Mouse (Mus musculus) ovary, postnatal 36 days (tissue): ENCODE measurements around the gene Nuak1.

ENCODE experiments used
- DNase-seq: peaks from one replicate; pipeline ENCODE4 v3.0.0; 2022; ENCODE audit warnings: low spot score, mixed read lengths

Nuak1 gene

DNA sequence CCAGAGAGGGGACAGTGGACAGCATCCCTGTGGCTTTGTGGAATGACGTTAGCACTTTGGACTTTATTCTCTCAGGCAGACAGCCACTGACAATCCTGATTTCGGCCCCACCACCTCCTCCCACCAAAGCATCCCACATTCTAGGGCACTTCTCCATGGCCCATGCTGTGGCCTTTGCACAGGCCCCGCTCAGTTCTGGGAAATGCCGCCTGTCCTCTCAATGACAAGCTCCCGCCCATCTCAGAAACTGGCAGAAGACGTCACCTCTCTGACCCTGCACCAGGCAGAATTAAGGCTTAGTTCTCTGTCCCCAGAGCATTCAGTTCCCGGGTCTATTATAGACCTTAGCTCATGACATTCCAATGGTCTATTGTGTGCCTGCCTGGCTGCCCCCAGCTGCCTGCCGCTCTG is 7.0 kb upstream of the Nuak1 start:
- no peak for DNase-seq

DNA sequence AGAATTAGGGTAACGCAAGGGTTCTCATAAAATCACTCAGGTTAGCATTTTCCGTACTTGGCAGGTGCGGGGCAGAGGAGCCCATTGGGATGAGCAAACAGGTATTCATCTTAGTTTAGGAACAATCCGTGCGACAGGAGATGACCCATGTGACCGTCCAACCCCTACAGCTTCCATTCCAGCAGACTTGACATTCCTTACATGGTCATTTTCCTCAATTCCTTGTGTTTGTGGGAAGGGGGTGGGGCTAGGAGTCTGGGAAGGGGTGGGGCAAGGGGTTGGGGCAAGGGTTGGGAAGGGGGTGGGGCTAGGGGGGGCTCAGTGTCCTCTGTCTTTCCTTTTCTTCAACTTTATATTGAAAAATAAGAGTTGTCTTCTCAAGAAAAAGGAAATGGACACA is 6.3 kb upstream of the Nuak1 start:
- no peak for DNase-seq

DNA sequence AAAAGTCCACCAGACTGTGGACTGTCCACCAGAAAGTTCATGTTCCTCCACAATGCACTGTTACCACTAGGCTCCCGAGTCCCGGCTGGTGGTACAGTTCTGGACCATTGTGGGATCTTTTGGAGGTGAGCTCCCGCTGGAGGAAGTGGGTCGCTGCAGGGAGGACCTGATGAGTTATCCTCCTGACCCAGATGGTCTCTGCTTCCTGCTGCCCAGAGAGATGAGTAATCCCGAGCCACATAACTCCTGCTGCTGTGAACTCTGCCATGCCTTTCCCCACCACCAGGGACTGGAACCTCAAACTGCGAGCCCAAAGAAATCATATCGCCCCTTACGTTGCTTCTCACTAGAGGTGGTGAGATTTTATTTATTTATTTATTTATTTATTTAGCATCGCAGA is 4.0 kb upstream of the Nuak1 start:
- no peak for DNase-seq

DNA sequence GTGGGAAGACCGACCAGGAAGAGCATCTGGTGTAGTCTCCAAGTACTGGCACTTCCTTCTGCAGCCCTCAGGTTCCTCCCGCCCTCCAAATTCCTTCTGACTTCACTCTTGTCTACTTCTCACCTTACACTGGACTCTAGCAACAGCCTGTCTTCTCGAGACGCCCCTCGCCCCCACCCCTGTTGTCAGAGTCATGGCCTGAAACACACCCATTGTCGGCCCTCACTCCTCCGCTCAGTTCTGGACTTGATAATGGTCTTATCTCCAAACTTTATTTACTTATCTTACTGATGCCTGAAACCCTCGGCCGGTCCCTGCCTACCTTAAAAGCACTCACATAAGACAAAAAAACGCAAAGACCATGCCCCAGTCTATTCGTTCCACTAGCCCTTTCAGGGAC is 1.4 kb upstream of the Nuak1 start:
- DNase-seq: no peak

DNA sequence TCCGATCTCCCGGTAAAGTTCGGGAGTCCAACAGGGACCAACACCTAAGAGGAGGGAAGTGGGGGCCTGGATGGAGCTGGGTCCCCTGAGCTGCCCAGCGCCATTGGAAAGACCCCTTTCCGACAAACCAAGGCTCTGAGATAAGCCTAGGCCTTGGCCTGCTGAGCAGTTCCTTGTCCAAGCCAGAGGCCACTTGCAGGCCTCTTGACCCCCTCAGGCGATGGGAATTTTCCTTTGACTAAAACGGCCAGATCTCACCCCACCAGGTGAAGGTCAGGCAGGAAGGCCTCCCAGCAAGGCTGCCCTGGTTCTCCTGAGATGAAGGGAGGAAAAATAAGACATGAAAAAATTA is 1.0 kb upstream of the Nuak1 start:
- DNase-seq: no peak

DNA sequence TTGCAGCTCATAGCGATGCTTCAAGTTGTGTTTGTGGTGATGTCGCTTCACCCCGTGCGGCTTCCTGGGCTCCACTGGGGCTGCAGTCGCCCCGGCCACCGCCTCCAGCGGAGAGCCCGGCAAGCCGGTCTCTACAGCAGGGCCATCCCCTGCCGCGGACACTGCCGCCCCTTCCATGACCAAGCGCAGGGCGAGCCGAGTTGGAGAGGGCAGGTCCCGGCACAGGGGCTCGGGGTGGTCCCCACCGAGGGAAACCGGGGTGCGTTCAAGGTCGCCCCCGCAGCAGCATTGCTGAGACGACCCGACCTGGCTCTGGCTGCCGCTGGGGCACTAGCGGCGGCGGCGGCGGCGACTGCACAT is 236 bp downstream of the Nuak1 start:
- no peak for DNase-seq

DNA sequence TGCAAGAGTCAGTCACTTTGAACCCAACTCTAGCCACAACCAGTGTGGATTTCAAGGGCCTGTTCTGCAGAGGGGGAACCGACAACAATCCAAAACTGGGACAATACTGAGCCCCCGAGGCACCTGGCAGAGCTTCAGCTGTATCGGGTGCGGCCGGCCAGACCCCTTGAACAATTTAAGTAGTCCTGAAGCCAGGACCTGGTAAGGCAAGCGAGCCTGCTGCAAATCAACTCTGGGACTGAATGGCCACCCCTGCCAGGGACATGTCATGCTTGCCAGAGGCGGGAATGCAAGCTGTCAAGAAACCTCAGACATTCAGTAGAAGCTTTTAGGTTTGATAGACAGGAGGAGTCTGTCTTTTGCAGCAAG is 1.2 kb downstream of the Nuak1 start:
- peak; percentile 16 for DNase-seq

DNA sequence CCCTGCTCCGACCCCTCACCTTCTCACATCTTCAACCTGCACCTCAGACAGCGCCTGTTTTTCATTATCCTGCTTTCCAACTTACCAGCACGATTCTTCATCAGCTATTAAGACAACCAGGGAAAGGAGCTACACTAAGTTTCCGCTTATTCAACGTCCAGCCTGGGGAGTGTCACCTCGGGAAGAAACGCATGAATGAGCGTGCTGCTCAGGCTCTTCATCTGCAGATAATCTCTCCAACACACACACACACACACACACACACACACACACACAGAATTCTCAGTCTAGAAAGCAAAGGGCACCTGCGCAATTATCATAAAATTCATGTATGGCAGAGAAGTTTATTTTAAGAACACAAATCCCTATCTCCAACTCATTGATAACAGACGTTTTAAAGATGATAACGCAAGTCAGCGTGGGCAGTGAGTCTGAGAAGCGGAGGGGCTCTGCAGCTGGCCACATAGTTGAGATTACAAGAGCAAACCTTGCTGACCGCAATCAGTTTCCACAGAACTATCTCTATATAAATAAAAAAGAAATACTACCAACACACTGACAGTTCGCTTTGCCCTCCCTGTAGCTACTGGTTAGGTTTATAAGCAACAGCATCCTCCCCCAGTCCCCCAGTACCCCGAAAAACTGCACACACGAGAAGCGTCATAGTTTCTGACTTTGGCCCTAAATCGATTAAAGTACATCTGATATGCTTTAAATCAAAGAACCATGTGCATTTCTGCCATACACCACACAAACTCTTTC is 1.8 kb downstream of the Nuak1 start:
- DNase-seq: no peak

DNA sequence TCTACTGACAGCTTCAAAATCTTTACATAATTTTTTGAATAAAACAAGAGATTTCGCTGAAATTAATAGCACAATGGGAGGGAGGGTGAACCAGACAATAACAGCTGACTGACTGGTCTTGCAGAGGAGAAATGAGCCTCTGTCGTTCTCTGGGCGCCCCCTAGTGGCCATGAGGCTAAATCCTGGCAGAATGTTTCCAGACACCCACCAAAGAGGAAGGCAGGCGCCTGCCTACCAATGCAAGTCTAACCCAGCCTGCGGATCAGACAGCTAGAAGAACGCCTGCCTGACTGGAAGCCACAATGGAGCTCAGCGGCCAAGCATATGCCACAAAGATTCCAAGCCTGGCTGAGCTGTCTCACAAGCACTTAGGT is 2.4 kb downstream of the Nuak1 start:
- peak; percentile 94 for DNase-seq

DNA sequence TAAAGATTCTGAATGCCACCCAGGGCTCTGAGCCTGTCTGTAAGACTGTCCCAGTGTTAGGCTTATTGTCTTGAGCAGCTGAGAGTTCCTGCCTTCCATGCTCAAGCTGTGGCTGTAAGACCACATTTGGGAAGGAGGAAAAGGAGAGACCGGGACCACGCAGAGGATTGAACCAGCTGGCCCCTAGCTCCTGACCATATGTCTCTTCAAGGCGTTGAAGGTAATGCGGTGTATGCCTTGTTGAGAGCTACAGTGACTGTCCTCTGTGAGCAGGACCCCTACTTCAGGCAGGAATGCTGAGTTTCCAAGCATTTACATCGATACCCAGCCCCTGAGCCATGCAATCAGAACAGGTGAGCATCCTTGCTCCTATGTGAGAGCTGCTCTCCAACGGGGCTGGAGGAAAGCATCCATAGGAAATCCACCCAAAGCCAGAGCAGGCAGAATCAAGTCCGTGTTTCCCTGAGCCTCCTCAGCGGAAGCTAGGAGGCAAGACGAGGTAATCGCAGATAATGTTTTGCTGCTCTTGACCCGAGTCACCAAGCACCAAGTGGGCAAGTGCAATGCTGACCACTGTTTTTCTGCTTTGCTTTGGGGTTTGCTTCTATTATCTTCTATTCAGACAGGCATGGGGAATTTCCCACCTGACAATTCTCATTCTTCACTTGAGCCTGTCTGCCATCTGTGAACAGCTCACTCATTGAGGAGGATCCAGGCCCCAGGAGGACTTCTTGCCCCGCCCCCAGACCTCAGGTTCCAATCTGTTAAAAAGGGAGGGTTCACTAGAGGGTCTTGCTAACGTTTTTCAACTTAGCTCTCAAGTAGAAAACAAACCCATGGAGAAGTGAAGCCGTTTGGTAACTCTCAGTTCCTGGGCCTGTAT is 3.0 kb downstream of the Nuak1 start:
- DNase-seq: no peak

DNA sequence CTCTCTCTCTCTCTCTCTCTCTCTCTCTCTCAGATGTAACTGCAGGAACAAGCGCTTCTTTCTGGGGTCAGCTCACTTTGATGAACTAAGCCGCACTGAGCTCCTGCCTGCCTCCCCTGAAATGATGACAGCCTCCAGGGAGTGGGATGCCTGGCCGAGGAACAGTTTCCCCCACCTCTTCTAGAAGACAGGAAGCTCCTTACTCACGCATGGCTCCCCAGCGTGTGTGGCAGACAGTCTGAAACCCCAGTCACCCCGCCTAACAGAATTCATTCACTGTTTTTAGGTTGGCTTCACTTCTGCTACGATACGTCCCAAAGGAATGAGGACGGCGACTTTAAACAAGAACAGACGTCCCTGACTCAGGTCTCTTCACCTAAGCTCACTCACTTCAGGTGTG is 4.5 kb downstream of the Nuak1 start:
- no peak for DNase-seq

DNA sequence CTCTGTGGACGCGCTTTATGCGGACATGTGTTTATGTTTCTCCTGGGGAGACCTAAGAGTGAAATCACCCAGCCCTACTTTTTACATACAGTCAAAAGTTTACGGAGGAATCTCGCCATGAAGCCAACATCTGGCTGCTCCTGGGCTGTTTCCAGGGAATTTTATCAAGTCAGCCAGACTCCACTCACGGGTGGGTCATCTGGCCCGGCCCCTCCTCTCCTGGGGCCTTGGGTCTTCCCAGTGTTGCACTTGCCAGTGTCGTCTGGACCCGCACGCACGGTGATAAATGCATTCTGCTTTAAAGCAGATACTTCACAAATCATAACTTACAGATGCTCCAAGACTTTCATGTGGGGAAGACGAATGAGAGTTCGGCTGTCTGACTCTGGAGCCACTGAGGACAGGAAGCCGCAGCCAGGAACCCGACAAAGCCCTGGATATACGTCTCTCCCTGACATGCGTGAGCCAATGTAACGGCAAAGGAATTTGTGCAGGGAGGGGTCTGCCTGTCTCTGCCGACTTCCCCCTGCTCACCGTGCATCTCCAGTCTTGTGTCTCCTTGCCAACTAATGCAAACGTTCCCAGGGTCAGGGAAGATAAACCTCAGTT is 7.1 kb downstream of the Nuak1 start:
- no peak for DNase-seq

DNA sequence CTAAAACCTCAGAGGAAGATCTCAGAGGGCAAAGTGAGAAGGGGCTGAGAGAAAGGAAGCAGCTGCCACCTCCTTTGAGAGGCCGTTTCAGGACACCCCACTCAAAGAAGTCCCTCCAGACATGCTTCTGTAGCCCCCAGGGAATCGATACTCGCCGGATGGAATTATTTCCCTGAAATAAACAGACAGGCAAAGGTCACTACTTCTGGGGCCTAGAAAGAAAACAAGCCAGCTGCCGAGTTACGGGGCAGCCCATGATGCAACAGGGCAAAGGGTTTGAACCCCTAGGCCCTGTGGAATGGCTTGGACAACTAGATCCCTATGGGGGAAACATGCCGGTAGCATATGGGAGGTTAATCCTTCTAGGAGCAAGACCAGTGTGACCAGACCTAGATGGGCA is 16.0 kb downstream of the Nuak1 start:
- DNase-seq: no peak

DNA sequence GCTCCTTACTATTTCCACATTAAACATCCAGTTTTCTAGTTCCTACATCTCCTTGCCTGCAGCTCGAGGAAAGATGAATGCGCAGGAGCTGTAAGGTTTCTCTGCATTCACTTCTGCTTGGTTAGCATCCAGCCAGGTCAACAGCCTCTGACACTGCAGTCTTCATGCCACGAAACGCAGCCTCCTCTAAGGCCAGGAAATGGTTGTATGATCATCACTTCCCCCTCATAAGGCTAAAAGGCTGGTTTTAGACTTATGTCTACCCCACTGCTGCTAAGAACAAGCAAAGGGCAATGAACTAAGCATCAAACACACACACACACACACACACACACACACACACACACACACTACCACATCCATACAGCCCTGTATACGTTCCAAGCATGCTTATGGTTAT is 16.5 kb downstream of the Nuak1 start:
- DNase-seq: no peak

DNA sequence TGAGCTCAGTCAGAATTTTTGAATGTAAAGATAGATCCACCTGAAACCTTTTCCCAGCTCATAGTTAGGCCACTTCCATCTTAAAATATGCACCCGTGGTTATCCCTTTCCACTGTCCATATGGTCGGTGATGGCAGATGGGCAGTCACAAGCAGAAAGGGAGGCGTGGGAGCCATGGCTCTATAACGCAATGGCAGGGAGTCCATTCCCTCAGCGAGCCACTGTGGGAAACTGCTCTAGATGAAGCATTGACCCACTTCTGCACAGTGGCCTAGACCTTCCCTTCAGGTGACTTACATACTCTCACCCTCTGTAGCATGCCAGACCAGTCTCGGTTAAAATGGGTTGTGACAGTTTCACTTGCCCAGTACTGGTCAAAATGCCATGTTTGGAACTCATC is 19.8 kb downstream of the Nuak1 start:
- DNase-seq: no peak

DNA sequence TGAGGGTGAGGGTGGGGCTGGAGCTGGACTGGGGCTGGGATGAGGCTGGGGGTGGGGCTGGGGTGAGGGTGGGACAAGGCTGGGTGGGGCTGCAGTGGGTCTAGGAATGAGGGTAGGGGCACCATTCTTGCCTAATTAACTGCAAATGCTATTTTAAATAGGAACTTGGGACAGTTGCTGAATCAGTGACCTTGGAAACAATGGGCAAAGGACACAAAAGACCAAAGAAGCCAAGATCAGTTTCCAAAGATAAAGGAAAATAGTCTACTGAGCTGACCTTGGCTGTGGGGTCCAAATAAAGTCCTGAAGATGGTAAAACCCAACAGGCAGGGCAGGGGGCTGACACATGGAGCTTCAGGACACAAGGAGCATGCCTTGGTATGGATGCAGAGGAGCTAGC is 22.0 kb downstream of the Nuak1 start:
- DNase-seq: no peak

DNA sequence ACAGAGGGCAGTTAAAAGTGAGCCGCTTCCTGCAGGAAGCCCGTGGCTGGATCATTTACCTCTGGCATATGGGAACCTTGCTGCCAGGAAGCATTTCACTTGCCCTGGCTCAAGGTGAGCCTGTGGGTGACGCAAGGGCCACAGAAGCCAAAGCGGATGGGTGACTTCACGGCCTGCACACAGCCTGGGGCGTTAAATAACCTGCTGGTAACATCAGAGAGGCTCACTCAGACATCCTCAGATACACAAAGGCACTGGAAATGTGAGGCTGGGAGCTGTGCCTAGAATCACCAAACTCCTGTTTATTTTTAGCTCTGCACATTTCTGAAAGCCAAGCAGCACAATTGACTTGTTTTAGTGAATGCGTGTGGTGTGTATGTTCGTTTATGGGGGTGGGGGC is 23.6 kb downstream of the Nuak1 start:
- DNase-seq: no peak

DNA sequence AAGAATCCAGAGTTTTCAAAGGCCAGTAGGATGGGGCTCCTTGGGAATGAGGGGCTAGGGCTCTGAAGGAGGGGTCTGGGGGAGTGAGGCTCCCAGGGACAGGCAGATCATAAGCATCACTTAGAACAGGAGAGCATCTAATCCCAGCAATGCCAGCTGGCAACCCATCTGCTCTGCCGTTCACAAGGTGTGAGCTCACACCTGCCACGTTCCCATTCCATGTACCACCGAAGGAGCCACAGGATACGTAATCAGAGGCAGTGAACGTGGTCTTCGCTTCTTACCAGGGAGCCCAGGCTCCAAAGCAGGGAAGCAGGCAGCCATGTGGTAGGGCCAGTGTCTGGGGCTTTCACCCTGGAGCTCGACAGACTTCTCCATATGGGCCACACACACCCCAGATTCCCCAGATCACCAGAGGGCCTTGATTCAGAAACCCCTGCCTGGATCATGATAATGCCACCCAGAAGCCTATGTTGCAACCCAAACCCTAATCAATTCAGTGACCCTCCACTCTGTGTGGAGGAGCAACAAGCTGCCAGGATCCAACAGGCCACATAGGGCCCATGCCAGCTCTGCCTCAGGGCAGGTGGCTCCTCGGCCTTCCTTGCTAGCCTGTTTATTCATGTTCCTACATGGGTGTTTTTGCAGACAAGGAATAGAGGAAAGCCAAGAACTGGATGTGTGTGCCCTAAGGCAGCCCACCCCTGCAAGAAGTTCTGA is 25.3 kb downstream of the Nuak1 start:
- no peak for DNase-seq

DNA sequence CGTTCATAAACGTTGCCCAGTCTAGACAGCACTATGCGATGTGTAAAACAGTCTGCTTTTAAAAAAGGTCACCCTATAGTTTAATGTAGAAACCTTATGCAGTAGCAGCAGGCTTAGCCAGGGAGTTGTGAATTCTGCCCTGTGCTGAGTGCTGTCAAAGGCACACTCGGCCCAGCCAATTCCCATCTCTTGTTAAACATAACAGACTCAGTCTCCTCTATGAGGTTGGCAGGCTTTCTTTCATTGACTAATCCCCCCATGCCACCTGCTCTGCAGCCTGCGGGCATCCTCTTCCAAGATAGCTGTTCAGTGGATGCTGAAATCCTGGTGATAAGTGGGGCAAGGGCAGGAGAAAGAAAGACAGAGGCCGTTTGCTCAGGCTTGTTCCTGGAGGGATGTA is 27.1 kb downstream of the Nuak1 start:
- no peak for DNase-seq

DNA sequence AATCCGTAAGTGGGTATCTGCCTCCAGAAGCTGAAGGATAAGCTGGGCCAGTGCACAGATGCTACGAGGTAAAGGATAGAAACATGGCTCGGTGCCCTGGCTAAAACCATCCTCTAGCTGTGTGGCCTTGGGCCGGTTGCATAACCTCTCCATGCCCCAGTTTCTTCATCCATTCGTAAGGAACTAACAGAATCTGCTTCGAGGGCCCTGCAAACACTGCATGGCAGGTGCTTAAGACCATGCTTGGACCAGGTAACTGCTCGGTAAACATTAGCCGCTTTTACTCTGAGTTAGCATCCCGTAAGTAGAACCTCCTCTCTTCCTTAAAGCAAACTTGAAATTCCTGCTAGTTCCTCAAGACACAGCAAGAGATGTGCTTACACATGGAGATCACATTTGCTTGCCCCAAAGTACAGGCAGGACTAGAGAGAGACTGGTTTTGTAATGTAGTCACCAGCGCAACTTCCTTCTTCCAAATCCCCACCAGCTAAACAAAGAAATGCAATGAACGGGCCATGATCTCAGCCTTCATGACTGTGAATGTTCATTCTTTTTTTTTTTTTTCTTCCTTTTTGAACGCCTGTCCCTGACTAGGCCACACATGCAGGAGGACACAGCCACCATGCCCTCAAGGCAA is 28.0 kb downstream of the Nuak1 start:
- DNase-seq: no peak

DNA sequence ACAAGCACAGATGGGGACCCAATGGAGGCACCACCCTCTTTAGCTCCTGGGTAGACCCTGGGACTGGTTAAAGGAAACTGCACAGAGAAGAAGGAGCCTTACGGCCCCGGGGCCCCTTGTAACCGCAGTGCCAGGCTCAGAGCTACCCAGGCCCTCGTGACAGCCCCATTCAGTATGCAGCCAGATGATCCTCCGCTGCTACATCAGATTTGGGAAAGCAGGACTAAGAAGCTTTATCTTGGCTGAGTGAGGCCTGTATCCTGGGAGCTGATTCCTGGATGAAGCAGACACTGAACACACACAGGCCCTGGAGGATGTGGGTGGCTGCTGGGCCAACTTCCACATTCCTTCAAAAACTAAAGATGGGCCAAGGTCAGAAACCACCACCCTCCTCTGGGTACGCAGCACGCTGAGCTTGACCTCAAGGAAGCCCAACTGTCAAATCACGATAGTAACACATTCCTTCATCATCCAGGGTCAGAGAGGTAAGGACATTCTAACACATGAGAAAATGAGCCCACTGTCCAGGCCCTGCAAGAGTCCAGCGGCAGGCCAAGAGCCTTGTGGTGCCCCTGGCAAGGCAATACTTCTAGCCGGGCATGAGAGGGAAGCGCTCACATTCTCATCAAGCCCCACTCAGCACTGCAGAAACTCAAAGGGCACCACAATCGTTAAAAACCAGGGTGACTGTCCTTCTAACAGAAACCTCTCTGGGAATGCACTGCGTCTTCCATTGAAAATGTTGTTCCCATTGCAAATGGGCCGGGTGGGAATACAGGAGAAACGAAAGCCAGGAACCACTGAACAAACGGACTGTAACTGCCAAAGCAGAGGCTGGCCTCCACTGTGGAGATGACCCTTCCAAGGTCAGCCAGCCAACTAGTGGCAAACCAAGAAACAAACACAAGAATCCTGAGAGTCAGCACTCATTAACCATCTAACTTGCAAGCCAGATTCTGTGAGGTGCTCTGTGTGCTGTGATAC is 29.0 kb downstream of the Nuak1 start:
- no peak for DNase-seq
